ENCODE assay signal across 22 mouse cellular contexts in the genomic region with DNA sequence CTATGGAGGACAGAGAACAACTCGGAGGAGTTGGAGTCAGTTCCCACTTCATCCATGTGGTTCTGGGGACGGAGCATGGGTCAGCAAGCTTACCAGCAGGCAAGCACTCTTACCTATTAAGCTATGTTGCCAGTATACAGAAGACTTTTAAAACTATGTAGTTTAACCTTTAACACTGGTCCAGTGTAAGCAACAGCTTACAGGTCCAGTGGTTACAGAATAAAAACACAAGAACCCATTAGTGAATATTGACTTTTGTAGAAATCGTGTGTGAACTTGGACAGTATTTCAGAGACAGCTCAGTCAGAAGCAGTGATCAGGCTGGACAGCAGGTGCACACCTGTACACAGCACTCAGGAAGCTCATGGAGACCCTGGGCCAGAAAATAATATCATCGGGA. TPM values are rescaled to one million over a fixed set of nuclear protein-coding genes. Genes with fewer than 3 reads are reported as not detected.
DNase-seq lines count a peak whose midpoint lies in the region; ATAC-seq and TF ChIP-seq lines count a peak whose summit lies in the region.
"Had no signal": no experiment of that assay in that cellular context is flagged by ENCODE, and none has a peak within 500 bp of the region (broad histone marks: within the 10 kb centered on the region; RNA-seq: fewer than 3 reads in every experiment).

No protein-coding gene starts in this region.

- H3K9ac ChIP-seq in heart, embryonic 12.5 days, result no peak overlapping the region
- no peak overlapping the region for H3K9ac ChIP-seq in liver, adult 2 months (ENCODE audit: low read depth, low read length)
- no peak overlapping the region for H3K9ac ChIP-seq in liver, embryonic 12.5 days
- no peak overlapping the region for H3K9ac ChIP-seq in liver, embryonic 16.5 days (ENCODE audit: low read depth, low read length)
- H3K9ac ChIP-seq in liver, embryonic 11.5 days (ENCODE audit: low read depth, low read length), result no peak overlapping the region
- H3K9ac ChIP-seq in liver, postnatal 0 days (replicated peaks), result no peak overlapping the region

- no peak for TF ChIP-seq EP300 in liver, postnatal 0 days (IDR thresholded peaks at IDR 0.05; ENCODE audit: low read depth)

- TF ChIP-seq POLR2A in liver, adult 2 months (IDR thresholded peaks at IDR 0.05; ENCODE audit: extremely low read depth, insufficient read depth, low read length), result no peak

- H3K4me2 ChIP-seq in heart, embryonic 12.5 days, result no peak overlapping the region
- no peak overlapping the region for H3K4me2 ChIP-seq in liver, embryonic 12.5 days
- no peak overlapping the region for H3K4me2 ChIP-seq in liver, embryonic 16.5 days (ENCODE audit: low read depth, low read length)
- no peak overlapping the region for H3K4me2 ChIP-seq in liver, embryonic 11.5 days
- no peak overlapping the region for H3K4me2 ChIP-seq in liver, postnatal 0 days (ENCODE audit: low read depth, low read length)

- H3K9me3 ChIP-seq in heart, embryonic 12.5 days (replicated peaks), result no peaks in the 10 kb centered on the region
- no peaks in the 10 kb centered on the region for H3K9me3 ChIP-seq in liver, embryonic 12.5 days (replicated peaks)
- no peaks in the 10 kb centered on the region for H3K9me3 ChIP-seq in liver, embryonic 16.5 days (replicated peaks; ENCODE audit: control insufficient read depth, low read length)
- no peaks in the 10 kb centered on the region for H3K9me3 ChIP-seq in liver, embryonic 11.5 days (ENCODE audit: control insufficient read depth, low read length)
- no peaks in the 10 kb centered on the region for H3K9me3 ChIP-seq in liver, postnatal 0 days (ENCODE audit: low read length)
- H3K9me3 ChIP-seq: G1E had no signal

- peaks cover 35% of the 10 kb centered on the region for H3K79me2 ChIP-seq in liver, adult 2 months (ENCODE audit: control insufficient read depth, insufficient read depth, low read length)

- peaks cover 8% of the 10 kb centered on the region for H3K4me1 ChIP-seq in heart, embryonic 12.5 days (replicated peaks)
- H3K4me1 ChIP-seq in liver, adult 2 months (ENCODE audit: control insufficient read depth, insufficient read depth, low read length), result peaks cover 23% of the 10 kb centered on the region
- H3K4me1 ChIP-seq in liver, embryonic 12.5 days, result peaks cover 30% of the 10 kb centered on the region
- peaks cover 16% of the 10 kb centered on the region for H3K4me1 ChIP-seq in liver, embryonic 16.5 days (ENCODE audit: control insufficient read depth, low read depth, low read length)
- peaks cover 3% of the 10 kb centered on the region; the same call in 1 of the 2 replicates for H3K4me1 ChIP-seq in liver, embryonic 11.5 days (replicated peaks; ENCODE audit: control insufficient read depth, insufficient read depth, low read length)
- peaks cover 22% of the 10 kb centered on the region for H3K4me1 ChIP-seq in liver, postnatal 0 days (ENCODE audit: insufficient read depth)

- TF ChIP-seq CTCF in liver, adult 2 months (IDR thresholded peaks at IDR 0.05; ENCODE audit: low read depth, low read length), result no peak
- no peak for TF ChIP-seq CTCF in liver, postnatal 0 days (IDR thresholded peaks at IDR 0.05; ENCODE audit: low read depth)

- no peak overlapping the region for H3K27ac ChIP-seq in heart, embryonic 12.5 days (ENCODE audit: poor library complexity, severe bottlenecking)
- H3K27ac ChIP-seq in liver, adult 2 months (replicated peaks; ENCODE audit: insufficient read depth, low read depth, low read length), result no peak overlapping the region
- no peak overlapping the region for H3K27ac ChIP-seq in liver, embryonic 12.5 days
- 0 out of 2 replicates have a peak overlapping the region, but pooled peaks have one; percentile 19 for H3K27ac ChIP-seq in liver, embryonic 16.5 days (ENCODE audit: low read length)
- no peak overlapping the region for H3K27ac ChIP-seq in liver, embryonic 11.5 days (ENCODE audit: low read depth, low read length)
- H3K27ac ChIP-seq in liver, postnatal 0 days (ENCODE audit: low read depth), result peak overlapping the region; percentile 29; the same call in 1 of the 2 replicates

- no peak overlapping the region for H3K4me3 ChIP-seq in heart, embryonic 12.5 days
- H3K4me3 ChIP-seq in liver, adult 2 months (ENCODE audit: insufficient read depth, low read depth, low read length), result no peak overlapping the region
- no peak overlapping the region for H3K4me3 ChIP-seq in liver, embryonic 12.5 days
- no peak overlapping the region for H3K4me3 ChIP-seq in liver, embryonic 16.5 days (ENCODE audit: low read depth, low read length)
- H3K4me3 ChIP-seq in liver, embryonic 11.5 days (ENCODE audit: low read depth, low read length), result no peak overlapping the region
- no peak overlapping the region for H3K4me3 ChIP-seq in liver, postnatal 0 days (ENCODE audit: low read depth, low read length)

- ATAC-seq in heart, embryonic 12.5 days (ENCODE audit: insufficient number of reproducible peaks, low FRiP score), result no peak
- ATAC-seq in liver, embryonic 12.5 days, result no peak
- ATAC-seq in liver, embryonic 16.5 days (ENCODE audit: low read depth), result peak; percentile 70
- ATAC-seq in liver, embryonic 11.5 days (replicated peaks; ENCODE audit: low FRiP score), result no peak
- peak; percentile 35; the same call in 1 of the 2 replicates for ATAC-seq in liver, postnatal 0 days
- ATAC-seq: activated CD4-positive, CD25-positive, alpha-beta regulatory T cell, adult 4 months; CD4-positive, CD25-positive, alpha-beta regulatory T cell, adult 4 months; Patski had no signal

- no peaks in the 10 kb centered on the region for H3K27me3 ChIP-seq in heart, embryonic 12.5 days (replicated peaks)
- no peaks in the 10 kb centered on the region for H3K27me3 ChIP-seq in liver, adult 2 months (ENCODE audit: control insufficient read depth, insufficient read depth, low read length)
- H3K27me3 ChIP-seq in liver, embryonic 12.5 days (replicated peaks), result no peaks in the 10 kb centered on the region
- no peaks in the 10 kb centered on the region for H3K27me3 ChIP-seq in liver, embryonic 16.5 days (ENCODE audit: control insufficient read depth, insufficient read depth, low read depth, low read length)
- H3K27me3 ChIP-seq in liver, embryonic 11.5 days (replicated peaks; ENCODE audit: control insufficient read depth, insufficient read depth, low read length), result no peaks in the 10 kb centered on the region
- H3K27me3 ChIP-seq in liver, postnatal 0 days (ENCODE audit: insufficient read depth, low read length), result no peaks in the 10 kb centered on the region
- H3K27me3 ChIP-seq: CH12.LX, Patski had no signal

- peak; percentile 83 for DNase-seq in heart, adult 11 months
- peak; percentile 93 for DNase-seq in liver, adult 2 months (ENCODE audit: extremely low read depth, low read depth, low spot score)
- DNase-seq in liver, embryonic 11.5 days (ENCODE audit: low spot score), result no peak
- DNase-seq in liver, postnatal 0 days, result no peak
- DNase-seq in liver, result no peak
- DNase-seq: adrenal gland, adult 2 months; adrenal gland, adult 8-10 months; adrenal gland, postnatal 10 days; adrenal gland, postnatal 14 days; adrenal gland, postnatal 25 days; adrenal gland, postnatal 36 days; B cell, adult 2 months; cerebellum, adult 11 months; cerebellum, adult 11-12 months had no signal

- 89% methylated on average over 4 of the region's 4 CpGs for WGBS in heart, embryonic 12.5 days
- 35% methylated on average over 4 of the region's 4 CpGs for WGBS in liver, adult 2 months
- 84% methylated on average over 4 of the region's 4 CpGs for WGBS in liver, embryonic 12.5 days (ENCODE audit: insufficient replicate concordance)
- WGBS in liver, embryonic 16.5 days (ENCODE audit: insufficient replicate concordance), result 81% methylated on average over 4 of the region's 4 CpGs
- 88% methylated on average over 4 of the region's 4 CpGs for WGBS in liver, embryonic 11.5 days
- 78% methylated on average over 4 of the region's 4 CpGs for WGBS in liver, postnatal 0 days (ENCODE audit: insufficient replicate concordance)

- no peaks in the 10 kb centered on the region for H3K36me3 ChIP-seq in heart, embryonic 12.5 days
- H3K36me3 ChIP-seq in liver, adult 2 months (ENCODE audit: control insufficient read depth, insufficient read depth, low read length), result no peaks in the 10 kb centered on the region
- peaks cover 6% of the 10 kb centered on the region for H3K36me3 ChIP-seq in liver, embryonic 12.5 days
- H3K36me3 ChIP-seq in liver, embryonic 16.5 days (ENCODE audit: control insufficient read depth, insufficient read depth), result no peaks in the 10 kb centered on the region
- no peaks in the 10 kb centered on the region for H3K36me3 ChIP-seq in liver, embryonic 11.5 days (ENCODE audit: control insufficient read depth, insufficient read depth, low read length)
- no peaks in the 10 kb centered on the region for H3K36me3 ChIP-seq in liver, postnatal 0 days (replicated peaks; ENCODE audit: insufficient read depth, low read length)

RNA-seq across cellular contexts. Expression of a gene that starts 1.1 kb away (rescaled TPM):
- polyA plus RNA-seq in heart, embryonic 12.5 days (2016; fragmentation: Nextera tagmentation; extraction: Ambion mirVana), result 0.56 and 0.76 TPM in 2 replicates
- 1.0 and 1.9 TPM in 2 replicates for total RNA-seq in liver, adult 2 months (2014; rRNA removed)
- 0.02 and 0.10 TPM in 2 replicates for polyA plus RNA-seq in liver, adult 2 months (2012; rRNA removed)
- 0.62 and 0.65 TPM in 2 replicates for polyA plus RNA-seq in liver, embryonic 12.5 days (2016; fragmentation: Nextera tagmentation; extraction: Ambion mirVana)
- 0.30 and 0.33 TPM in 2 replicates for polyA plus RNA-seq in liver, embryonic 16.5 days (2015; fragmentation: Nextera tagmentation; extraction: Ambion mirVana)
- polyA plus RNA-seq in liver, embryonic 11.5 days (2014; fragmentation: Nextera tagmentation; extraction: Ambion mirVana), result 1.5 and 1.6 TPM in 2 replicates
- 0.18 and 0.31 TPM in 2 replicates for polyA plus RNA-seq in liver, postnatal 0 days (2015; fragmentation: Nextera tagmentation; extraction: Ambion mirVana)

RNA-seq across cellular contexts. Expression of a gene that starts 12.0 kb away (rescaled TPM):
- polyA plus RNA-seq in heart, embryonic 12.5 days (2016; fragmentation: Nextera tagmentation; extraction: Ambion mirVana), result 12.8 and 14.3 TPM in 2 replicates
- total RNA-seq in liver, adult 2 months (2014; rRNA removed), result 9.1 and 12.7 TPM in 2 replicates
- polyA plus RNA-seq in liver, adult 2 months (2012; rRNA removed), result 10.5 and 11.1 TPM in 2 replicates
- polyA plus RNA-seq in liver, embryonic 12.5 days (2016; fragmentation: Nextera tagmentation; extraction: Ambion mirVana), result 8.9 TPM in 2 replicates
- polyA plus RNA-seq in liver, embryonic 16.5 days (2015; fragmentation: Nextera tagmentation; extraction: Ambion mirVana), result 5.8 and 5.9 TPM in 2 replicates
- polyA plus RNA-seq in liver, embryonic 11.5 days (2014; fragmentation: Nextera tagmentation; extraction: Ambion mirVana), result 8.7 TPM in 2 replicates
- 5.0 and 5.6 TPM in 2 replicates for polyA plus RNA-seq in liver, postnatal 0 days (2015; fragmentation: Nextera tagmentation; extraction: Ambion mirVana)

RNA-seq across cellular contexts. Expression of a gene that starts 57.7 kb away (rescaled TPM):
- 260 and 286 TPM in 2 replicates for polyA plus RNA-seq in heart, embryonic 12.5 days (2016; fragmentation: Nextera tagmentation; extraction: Ambion mirVana)
- total RNA-seq in liver, adult 2 months (2014; rRNA removed), result 137 and 153 TPM in 2 replicates
- polyA plus RNA-seq in liver, adult 2 months (2012; rRNA removed), result 171 and 189 TPM in 2 replicates
- 205 and 206 TPM in 2 replicates for polyA plus RNA-seq in liver, embryonic 12.5 days (2016; fragmentation: Nextera tagmentation; extraction: Ambion mirVana)
- 126 and 130 TPM in 2 replicates for polyA plus RNA-seq in liver, embryonic 16.5 days (2015; fragmentation: Nextera tagmentation; extraction: Ambion mirVana)
- polyA plus RNA-seq in liver, embryonic 11.5 days (2014; fragmentation: Nextera tagmentation; extraction: Ambion mirVana), result 308 and 337 TPM in 2 replicates
- polyA plus RNA-seq in liver, postnatal 0 days (2015; fragmentation: Nextera tagmentation; extraction: Ambion mirVana), result 236 and 246 TPM in 2 replicates

Comparison
In these comparisons a context has a peak if more than half of its experiments do, and no peak if none do; other contexts are left out.
1. DNase-seq: peak in heart, adult 11 months (single experiment) and liver, adult 2 months (single experiment); none in liver, embryonic 11.5 days (single experiment), liver, postnatal 0 days (single experiment) and liver (single experiment).
2. ATAC-seq: peak in liver, embryonic 16.5 days (single experiment) and liver, postnatal 0 days (single experiment); none in heart, embryonic 12.5 days (single experiment), liver, embryonic 12.5 days (single experiment) and liver, embryonic 11.5 days (single experiment).
3. H3K27ac ChIP-seq: peak in liver, embryonic 16.5 days (single experiment) and liver, postnatal 0 days (single experiment); none in heart, embryonic 12.5 days (single experiment), liver, adult 2 months (single experiment), liver, embryonic 12.5 days (single experiment) and liver, embryonic 11.5 days (single experiment).